Mouse (Mus musculus) liver, embryonic 11.5 days (tissue): ENCODE measurements around the gene Arid3a. TPM values are rescaled to one million over a fixed set of nuclear protein-coding genes. Genes with fewer than 3 reads are reported as not detected.

Experiments used
- ATAC-seq: fragments of 200-750 bp; cut with Nextera tagmentation; replicated peaks from 2 replicates; pipeline ENCODE4 v1.8.0; 2017; ENCODE audit warnings: moderate number of reproducible peaks, mild to moderate bottlenecking, moderate TSS enrichment, moderate library complexity; ENCODE audit not compliant: low FRiP score
- DNase-seq: peaks from one replicate; pipeline ENCODE4 v3.0.0-alpha.2; 2017; ENCODE audit warnings: low spot score
- H3K27ac ChIP-seq: fragments of 300-500 bp; sonication (generic); 2 replicates; pipeline ENCODE4 v1.5.1; 2014; ENCODE audit warnings: mild to moderate bottlenecking, low read depth, low read length, control low read depth
- H3K27me3 ChIP-seq: fragments of 300-500 bp; sonication (generic); replicated peaks from 2 replicates; pipeline ENCODE4 v1.6.1; 2014; ENCODE audit warnings: low read length, mixed read lengths; ENCODE audit not compliant: control insufficient read depth, insufficient read depth
- H3K36me3 ChIP-seq: fragments of 300-500 bp; sonication (generic); 2 replicates; pipeline ENCODE4 v1.6.1; 2014; ENCODE audit warnings: mild to moderate bottlenecking, low read length, moderate library complexity, mixed read lengths; ENCODE audit not compliant: control insufficient read depth, insufficient read depth
- H3K4me1 ChIP-seq: fragments of 300-500 bp; sonication (generic); replicated peaks from 2 replicates; pipeline ENCODE4 v1.6.1; 2014; ENCODE audit warnings: low read length, mixed read lengths; ENCODE audit not compliant: control insufficient read depth, insufficient read depth
- H3K4me2 ChIP-seq: fragments of 300-500 bp; sonication (generic); 2 replicates; pipeline ENCODE4 v1.6.1; 2014; ENCODE audit warnings: mild to moderate bottlenecking, control low read depth, moderate library complexity
- H3K4me3 ChIP-seq: fragments of 300-500 bp; sonication (generic); 2 replicates; pipeline ENCODE4 v1.5.1; 2014; ENCODE audit warnings: low read depth, low read length, control low read depth
- H3K9ac ChIP-seq: fragments of 300-500 bp; sonication (generic); 2 replicates; pipeline ENCODE4 v1.6.1; 2014; ENCODE audit warnings: low read depth, low read length, control low read depth
- H3K9me3 ChIP-seq: fragments of 300-500 bp; sonication (generic); 2 replicates; pipeline ENCODE4 v1.6.1; 2016; ENCODE audit warnings: low read length, inconsistent platforms, mixed read lengths; ENCODE audit not compliant: control insufficient read depth
- WGBS: fragments of 180-500 bp; shearing (Covaris S2); extraction: QIAGEN DNeasy Blood & Tissue Kit; methylation state at CpG from one replicate; pipeline ENCODE4 v1.1.7; 2014; 5-methylcytosine and 5-hydroxymethylcytosine counted together
- polyA plus RNA-seq: library from polyadenylated mRNA; unstranded; fragments of >200 nt; fragmentation: Nextera tagmentation; extraction: Ambion mirVana; gene quantifications from 2 replicates; pipeline ENCODE4 v1.2.1, GENCODE M21; 2014

The Arid3a gene
- polyA plus RNA-seq, 1 experiment from 2014 or later = 12.4 TPM

GRCm38 (mm10) chr10:79919251-79919849 lies 7.5 kb upstream of the Arid3a start:
- H3K9me3 ChIP-seq = no peaks in the 10 kb centered on the region
- WGBS = 13% methylated on average over 21 of the region's 21 CpGs
- H3K4me3 ChIP-seq = peak overlapping the region; percentile 3; the same call in 1 of the 2 replicates
- peaks cover 64% of the 10 kb centered on the region for H3K4me1 ChIP-seq
- no peak for DNase-seq
- H3K4me2 ChIP-seq = peak overlapping the region; percentile 58
- no peak overlapping the region for H3K9ac ChIP-seq
- no peaks in the 10 kb centered on the region for H3K36me3 ChIP-seq
- no peak overlapping the region for H3K27ac ChIP-seq
- peaks cover 56% of the 10 kb centered on the region for H3K27me3 ChIP-seq
- ATAC-seq = no peak

- ATAC-seq (no peak), DNase-seq (no peak)
- WGBS = 34% methylated on average over 26 of the region's 26 CpGs
- Histone ChIP-seq H3K4me1 (peaks cover 55% of the 10 kb centered on the region), H3K9ac (no peak overlapping the region), H3K4me3 (peak overlapping the region; percentile 31; the same call in 1 of the 2 replicates), H3K4me2 (peak overlapping the region; percentile 58), H3K27me3 (peaks cover 56% of the 10 kb centered on the region), H3K9me3 (no peaks in the 10 kb centered on the region), H3K36me3 (no peaks in the 10 kb centered on the region), H3K27ac (no peak overlapping the region)
These were observed 6.6 kb upstream of the Arid3a start for GRCm38 (mm10) chr10:79920056-79920890.

GRCm38 (mm10) chr10:79920958-79921535 lies 5.8 kb upstream of the Arid3a start, which contains the start of gene R3hdm4:
R3hdm4 (minus strand) TSS chr10:79921208.
- Histone ChIP-seq H3K4me1 (peaks cover 52% of the 10 kb centered on the region), H3K27me3 (peaks cover 56% of the 10 kb centered on the region), H3K9me3 (no peaks in the 10 kb centered on the region), H3K9ac (no peak within 1 kb of the TSS), H3K27ac (no peak within 1 kb of the TSS), H3K36me3 (no peaks in the 10 kb centered on the region), H3K4me2 (peak within 1 kb of the TSS; percentile 58), H3K4me3 (peak within 1 kb of the TSS; percentile 31)
- 9% methylated on average over 41 of the region's 41 CpGs for WGBS
- DNase-seq (no peak), ATAC-seq (no peak)

DNA sequence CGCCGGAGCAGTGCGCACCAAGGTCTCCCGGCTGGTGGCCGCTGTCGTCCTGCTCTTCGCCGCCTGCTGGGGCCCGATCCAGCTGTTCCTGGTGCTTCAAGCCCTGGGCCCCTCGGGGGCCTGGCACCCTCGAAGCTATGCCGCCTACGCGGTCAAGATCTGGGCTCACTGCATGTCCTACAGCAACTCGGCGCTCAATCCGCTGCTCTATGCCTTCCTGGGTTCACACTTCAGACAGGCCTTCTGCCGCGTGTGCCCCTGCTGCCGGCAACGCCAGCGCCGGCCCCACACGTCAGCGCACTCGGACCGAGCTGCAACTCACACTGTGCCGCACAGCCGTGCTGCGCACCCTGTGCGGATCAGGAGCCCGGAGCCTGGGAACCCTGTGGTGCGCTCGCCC lies 5.3 kb upstream of the Arid3a start:
- Histone ChIP-seq H3K9ac (no peak overlapping the region), H3K9me3 (no peaks in the 10 kb centered on the region), H3K4me1 (peaks cover 54% of the 10 kb centered on the region), H3K36me3 (no peaks in the 10 kb centered on the region), H3K4me3 (peak overlapping the region; percentile 31), H3K27ac (no peak overlapping the region), H3K27me3 (peaks cover 56% of the 10 kb centered on the region), H3K4me2 (peak overlapping the region; percentile 58)
- no peak for ATAC-seq
- no peak for DNase-seq
- 12% methylated on average over 34 of the region's 34 CpGs for WGBS

DNA sequence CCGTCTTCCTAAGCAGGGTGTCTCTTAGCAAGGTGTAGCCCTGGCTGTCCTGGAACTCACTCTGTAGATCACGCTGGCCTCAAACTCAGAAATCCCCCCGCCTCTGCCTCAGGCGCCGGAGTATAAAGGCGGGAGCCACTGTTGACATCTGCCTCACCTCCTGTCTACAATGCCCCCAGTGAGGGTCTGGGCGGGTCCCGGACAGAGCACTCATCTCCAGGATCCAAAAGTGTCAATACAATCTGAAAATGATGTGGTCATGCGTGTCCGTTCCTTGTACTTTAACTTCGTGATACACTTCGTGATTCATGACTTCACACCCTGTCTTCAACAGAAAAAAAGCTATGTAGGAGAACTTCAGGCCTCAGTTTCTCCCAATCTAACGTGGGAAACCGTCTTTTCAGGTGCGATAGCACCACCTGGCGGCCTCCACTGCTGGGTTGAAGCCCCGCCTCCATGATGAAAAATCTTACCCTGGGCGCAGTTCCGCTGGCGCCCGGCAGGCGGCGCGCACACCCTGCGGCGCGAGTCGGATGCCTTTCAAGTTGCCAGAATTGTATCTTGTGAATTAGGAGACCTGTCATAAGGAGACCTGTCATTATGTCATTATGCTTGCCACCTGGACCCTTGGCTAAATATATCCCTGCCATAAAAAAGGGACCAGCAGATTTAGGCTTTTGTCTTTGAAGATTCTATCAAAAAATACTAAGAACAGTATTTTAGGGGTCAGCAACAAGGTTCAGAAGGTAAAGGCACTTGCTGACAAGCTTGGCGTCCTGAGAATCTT lies 1.7 kb upstream of the Arid3a start:
- no peak overlapping the region; the same call in 1 of the 2 replicates for H3K9ac ChIP-seq
- H3K4me1 ChIP-seq = peaks cover 40% of the 10 kb centered on the region
- H3K36me3 ChIP-seq = no peaks in the 10 kb centered on the region
- H3K4me3 ChIP-seq = no peak overlapping the region
- H3K27me3 ChIP-seq = peaks cover 27% of the 10 kb centered on the region
- H3K27ac ChIP-seq = peak overlapping the region; percentile 97
- 15% methylated on average over 29 of the region's 29 CpGs for WGBS
- H3K9me3 ChIP-seq = no peaks in the 10 kb centered on the region
- peak overlapping the region; percentile 98 for H3K4me2 ChIP-seq
- peak; percentile 91 for DNase-seq
- no peak for ATAC-seq

DNA sequence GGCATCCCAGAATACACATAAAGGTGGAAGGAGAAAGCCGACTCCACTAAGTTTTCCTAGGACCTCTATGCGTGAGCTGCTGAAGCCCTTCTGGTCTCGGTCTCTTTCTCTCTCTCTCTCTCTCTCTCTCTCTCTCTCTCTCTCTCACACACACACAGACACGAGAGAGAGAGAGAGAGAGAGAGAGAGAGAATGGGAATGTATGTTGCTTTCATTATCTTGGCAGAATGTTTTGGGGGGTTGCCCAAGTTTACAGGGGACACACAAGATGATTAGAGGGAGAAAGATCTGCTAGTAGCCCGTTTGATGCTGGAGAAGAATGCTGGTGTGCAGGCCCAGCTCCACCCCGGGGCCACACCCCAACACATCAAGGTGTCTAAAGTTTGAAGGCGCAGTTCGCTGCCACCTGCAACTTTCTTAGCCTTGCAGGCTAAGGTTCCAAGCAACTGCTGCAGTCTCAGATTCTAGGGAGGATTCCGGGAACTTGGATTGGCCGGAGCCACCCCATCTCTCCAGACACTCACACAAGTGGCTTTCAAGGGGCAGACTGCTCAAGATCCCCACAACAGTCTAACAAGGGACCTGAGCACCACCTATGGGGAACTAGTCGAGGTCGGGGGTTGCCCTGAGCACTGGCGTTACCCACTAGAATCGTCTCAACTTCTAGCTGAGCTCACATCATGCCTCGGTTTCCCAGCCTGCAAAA lies 905 bp upstream of the Arid3a start:
- H3K4me2 ChIP-seq = peak overlapping the region; percentile 98
- H3K36me3 ChIP-seq = peaks cover under 1% of the 10 kb centered on the region; the same call in 1 of the 2 replicates
- ATAC-seq = peak; percentile 3; the same call in 1 of the 2 replicates
- peaks cover 37% of the 10 kb centered on the region for H3K4me1 ChIP-seq
- no peaks in the 10 kb centered on the region for H3K9me3 ChIP-seq
- peaks cover 20% of the 10 kb centered on the region for H3K27me3 ChIP-seq
- H3K4me3 ChIP-seq = peak overlapping the region; percentile 96
- no peak for DNase-seq
- WGBS = 11% methylated on average over 15 of the region's 15 CpGs
- H3K9ac ChIP-seq = peak overlapping the region; percentile 92
- H3K27ac ChIP-seq = peak overlapping the region; percentile 97

DNA sequence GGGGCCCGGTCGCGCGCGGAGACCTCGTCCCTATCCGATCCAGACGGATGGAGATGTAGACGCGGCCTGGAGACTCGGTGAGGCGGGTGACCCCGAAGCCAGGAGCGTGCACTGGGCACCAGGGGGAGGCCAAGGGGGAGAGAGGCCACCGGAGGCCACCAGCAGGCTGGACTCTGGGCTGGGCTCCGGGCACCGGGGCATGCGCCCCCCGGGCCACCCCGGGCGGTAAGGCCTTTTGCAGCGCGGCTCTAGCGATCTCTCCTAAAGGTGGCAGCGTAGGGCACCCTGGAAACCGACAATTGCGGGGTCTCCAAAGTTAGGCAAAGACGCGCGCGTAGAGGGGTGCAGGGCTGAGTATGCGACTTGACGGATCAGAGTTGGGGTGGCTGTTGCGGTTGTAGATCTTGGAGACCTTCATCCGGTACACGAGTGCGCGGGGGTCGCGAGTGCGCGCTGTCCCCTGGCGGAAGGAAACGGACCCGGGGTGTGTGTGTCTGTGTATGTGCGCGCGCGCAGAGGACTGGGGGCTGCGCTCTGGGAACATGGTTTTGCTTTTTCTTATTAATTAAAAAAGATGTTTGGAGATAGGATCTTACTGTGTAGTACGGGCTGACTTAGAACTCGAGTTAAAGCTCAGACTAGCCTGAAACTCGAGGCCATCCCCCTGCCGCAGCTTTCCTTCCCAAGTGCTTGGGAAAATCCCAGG lies 634 bp downstream of the Arid3a start:
- Histone ChIP-seq H3K4me3 (peak overlapping the region; percentile 96), H3K9ac (peak overlapping the region; percentile 92), H3K4me1 (peaks cover 37% of the 10 kb centered on the region), H3K27ac (peak overlapping the region; percentile 97), H3K36me3 (peaks cover 10% of the 10 kb centered on the region), H3K9me3 (no peaks in the 10 kb centered on the region), H3K4me2 (peak overlapping the region; percentile 98), H3K27me3 (peaks cover 5% of the 10 kb centered on the region)
- DNase-seq (peak; percentile 81), ATAC-seq (peak; percentile 45)
- 0% methylated on average over 54 of the region's 54 CpGs for WGBS
